Mouse (Mus musculus) C2C12 (cell line): ENCODE data around the gene Olfr322.

ENCODE experiments used
- CTCF ChIP-seq: IDR thresholded peaks from one replicate; pipeline ENCODE4 v1.5.1; 2011; ENCODE audit not compliant: control insufficient read depth, insufficient read depth, insufficient read length
- MYOG ChIP-seq: IDR thresholded peaks from one replicate; pipeline ENCODE4 v1.6.1; 2011; ENCODE audit not compliant: control insufficient read depth, insufficient read length; ENCODE audit errors: extremely low read depth
- USF1 ChIP-seq: IDR thresholded peaks from one replicate; pipeline ENCODE4 v1.6.1; 2011; ENCODE audit warnings: low read depth, mild to moderate bottlenecking, control low read depth, moderate library complexity

GRCm38 (mm10) chr11:58641057-58641456, 17.5 kb upstream of the Olfr322 start:
- TF ChIP-seq CTCF: no peak
- TF ChIP-seq USF1: no peak
- TF ChIP-seq MYOG: no peak
